Mouse (Mus musculus): ENCODE results near the gene Med14.

DNA sequence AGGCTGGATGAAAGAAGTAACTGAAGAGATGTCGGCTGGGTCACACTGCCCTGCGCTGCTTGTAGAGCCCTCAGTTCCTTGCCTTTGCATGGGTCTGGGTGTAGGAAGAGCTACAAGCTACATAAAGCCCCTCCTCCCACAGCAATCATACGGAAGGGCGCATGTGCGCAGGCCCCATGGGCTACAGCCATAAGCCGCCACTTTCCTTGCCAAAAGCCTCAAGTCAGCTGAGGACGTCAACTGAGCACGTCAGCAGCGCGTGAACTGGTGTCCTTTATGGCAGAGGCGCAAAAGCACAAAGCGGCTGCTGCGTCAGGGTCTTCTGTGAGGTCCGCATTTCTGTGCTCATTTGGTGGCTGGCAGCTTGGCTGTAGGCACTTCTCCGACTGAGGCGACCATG lies 110.0 kb downstream of the Med14 start:
- no peak for TF ChIP-seq CTCF (conservative IDR thresholded peaks at IDR 0.05 in 1 of 2, IDR thresholded peaks at IDR 0.05 in 1 of 2; ENCODE audit: low read depth in 2 of 2, low read length in 2 of 2)
- no peak for TF ChIP-seq JUND (conservative IDR thresholded peaks at IDR 0.05; ENCODE audit: low read depth, low read length)
